Mouse (Mus musculus): ENCODE results near the gene Fam227a. TPM values are rescaled to one million over a fixed set of nuclear protein-coding genes. Genes with fewer than 3 reads are reported as not detected.
A peak's percentile ranks its signal among the peaks of the same experiment; 100 is the strongest.

The Fam227a gene
- polyA plus RNA-seq, 1 experiment from 2014 or later = 3.3 TPM

- ATAC-seq (replicated peaks; ENCODE audit: insufficient number of reproducible peaks, low FRiP score, low TSS enrichment, low read depth) (no peak), DNase-seq (ENCODE audit: low spot score) (no peak)
- Histone ChIP-seq H3K9ac (replicated peaks; ENCODE audit: low read length) (no peak overlapping the region), H3K4me2 (ENCODE audit: low read depth, low read length) (no peak overlapping the region), H3K27ac (replicated peaks; ENCODE audit: low read depth, low read length) (no peak overlapping the region), H3K4me1 (ENCODE audit: control insufficient read depth, insufficient read depth, low read length) (no peaks in the 10 kb centered on the region), H3K36me3 (replicated peaks; ENCODE audit: control insufficient read depth, insufficient read depth, low read depth, low read length) (no peaks in the 10 kb centered on the region), H3K9me3 (replicated peaks; ENCODE audit: control insufficient read depth, low read length) (no peaks in the 10 kb centered on the region), H3K27me3 (ENCODE audit: control insufficient read depth, insufficient read depth, low read length) (no peaks in the 10 kb centered on the region; the same call in 1 of the 2 replicates), H3K4me3 (ENCODE audit: low read depth, low read length) (no peak overlapping the region)
- 93% methylated on average over 12 of the region's 12 CpGs for WGBS
Observed at GRCm38 (mm10) chr15:79606161-79606560, 52.6 kb downstream of the Fam227a start.

GRCm38 (mm10) chr15:79604990-79605665 lies 53.6 kb downstream of the Fam227a start, which contains the start of gene Dmc1:
TSS of gene Dmc1 (minus strand) at chr15:79605109.
- no peaks in the 10 kb centered on the region; the same call in 1 of the 2 replicates for H3K27me3 ChIP-seq (ENCODE audit: control insufficient read depth, insufficient read depth, low read length)
- no peak within 1 kb of the TSS for H3K9ac ChIP-seq (replicated peaks; ENCODE audit: low read length)
- peak within 1 kb of the TSS; percentile 5 for H3K4me3 ChIP-seq (ENCODE audit: low read depth, low read length)
- H3K27ac ChIP-seq (replicated peaks; ENCODE audit: low read depth, low read length) = no peak within 1 kb of the TSS
- DNase-seq (ENCODE audit: low spot score) (peak; percentile 47), ATAC-seq (replicated peaks; ENCODE audit: insufficient number of reproducible peaks, low FRiP score, low TSS enrichment, low read depth) (no peak; the same call in 1 of the 2 replicates)
- no peaks in the 10 kb centered on the region for H3K36me3 ChIP-seq (replicated peaks; ENCODE audit: control insufficient read depth, insufficient read depth, low read depth, low read length)
- no peaks in the 10 kb centered on the region for H3K9me3 ChIP-seq (replicated peaks; ENCODE audit: control insufficient read depth, low read length)
- WGBS = 9% methylated on average over 37 of the region's 37 CpGs
- H3K4me2 ChIP-seq (ENCODE audit: low read depth, low read length) = peak within 1 kb of the TSS; percentile 5; the same call in 1 of the 2 replicates
- H3K4me1 ChIP-seq (ENCODE audit: control insufficient read depth, insufficient read depth, low read length) = no peaks in the 10 kb centered on the region

GRCm38 (mm10) chr15:79600176-79600575 lies 58.6 kb downstream of the Fam227a start:
- no peaks in the 10 kb centered on the region for H3K9me3 ChIP-seq (replicated peaks; ENCODE audit: control insufficient read depth, low read length)
- H3K4me2 ChIP-seq (ENCODE audit: low read depth, low read length) = no peak overlapping the region
- H3K27ac ChIP-seq (replicated peaks; ENCODE audit: low read depth, low read length) = no peak overlapping the region
- no peak overlapping the region for H3K9ac ChIP-seq (replicated peaks; ENCODE audit: low read length)
- no peaks in the 10 kb centered on the region for H3K4me1 ChIP-seq (ENCODE audit: control insufficient read depth, insufficient read depth, low read length)
- H3K27me3 ChIP-seq (ENCODE audit: control insufficient read depth, insufficient read depth, low read length) = no peaks in the 10 kb centered on the region; the same call in 1 of the 2 replicates
- H3K36me3 ChIP-seq (replicated peaks; ENCODE audit: control insufficient read depth, insufficient read depth, low read depth, low read length) = no peaks in the 10 kb centered on the region
- WGBS = 88% methylated on average over 2 of the region's 2 CpGs
- DNase-seq (ENCODE audit: low spot score) (no peak), ATAC-seq (replicated peaks; ENCODE audit: insufficient number of reproducible peaks, low FRiP score, low TSS enrichment, low read depth) (no peak)
- H3K4me3 ChIP-seq (ENCODE audit: low read depth, low read length) = no peak overlapping the region

- Histone ChIP-seq H3K4me3 (ENCODE audit: low read depth, low read length) (no peak overlapping the region), H3K9ac (replicated peaks; ENCODE audit: low read length) (no peak overlapping the region), H3K4me1 (ENCODE audit: control insufficient read depth, insufficient read depth, low read length) (no peaks in the 10 kb centered on the region), H3K36me3 (replicated peaks; ENCODE audit: control insufficient read depth, insufficient read depth, low read depth, low read length) (no peaks in the 10 kb centered on the region), H3K27ac (replicated peaks; ENCODE audit: low read depth, low read length) (no peak overlapping the region), H3K9me3 (replicated peaks; ENCODE audit: control insufficient read depth, low read length) (no peaks in the 10 kb centered on the region), H3K4me2 (ENCODE audit: low read depth, low read length) (no peak overlapping the region), H3K27me3 (ENCODE audit: control insufficient read depth, insufficient read depth, low read length) (no peaks in the 10 kb centered on the region)
- no peak for ATAC-seq (replicated peaks; ENCODE audit: insufficient number of reproducible peaks, low FRiP score, low TSS enrichment, low read depth)
- 83% methylated on average over 1 of the region's 1 CpGs for WGBS
- DNase-seq (ENCODE audit: low spot score) = no peak
Observed at GRCm38 (mm10) chr15:79598715-79599114, 60.0 kb downstream of the Fam227a start.

- no peak for ATAC-seq (replicated peaks; ENCODE audit: insufficient number of reproducible peaks, low FRiP score, low TSS enrichment, low read depth)
- WGBS = 64% methylated on average over 1 of the region's 1 CpGs
Observed at GRCm38 (mm10) chr15:79581581-79581980, 77.2 kb downstream of the Fam227a start.

DNA sequence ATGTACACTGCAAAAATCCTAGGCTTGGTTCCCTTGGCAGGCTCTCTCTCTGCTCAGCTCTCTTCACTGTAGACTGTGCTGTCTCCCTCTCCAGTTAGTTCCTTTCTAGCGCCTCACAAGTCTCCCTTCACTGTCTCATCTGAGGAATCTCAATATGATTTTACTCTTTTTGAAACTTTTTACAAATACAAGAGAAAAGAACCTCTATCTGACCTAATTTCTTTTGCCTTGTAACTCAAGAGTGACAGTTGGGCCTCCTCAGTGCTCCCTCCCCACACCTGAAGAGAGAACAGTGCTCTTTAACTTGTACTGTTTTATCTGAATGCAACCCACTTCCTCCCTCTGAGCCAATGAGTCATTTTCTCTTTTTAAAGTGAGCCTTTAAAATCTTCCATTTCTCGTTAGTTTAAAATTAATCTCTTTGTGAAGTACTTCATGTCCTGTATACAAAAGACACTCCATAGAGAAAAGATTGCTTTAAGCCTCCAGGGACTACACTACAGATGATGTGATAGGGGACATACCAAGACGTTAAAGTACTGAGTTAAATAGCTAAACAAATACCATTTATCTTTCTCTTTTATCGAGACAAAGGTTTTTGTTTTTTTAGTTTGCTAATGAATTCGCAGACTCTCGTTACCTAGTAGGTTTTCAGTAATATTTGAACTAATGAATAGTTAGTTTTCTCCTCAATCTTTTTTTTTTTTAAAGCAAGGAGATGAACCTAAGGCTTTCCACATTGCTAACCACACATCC lies 80.9 kb downstream of the Fam227a start:
- no peak for DNase-seq (ENCODE audit: low spot score)
- H3K9ac ChIP-seq (replicated peaks; ENCODE audit: low read length) = no peak overlapping the region
- ATAC-seq (replicated peaks; ENCODE audit: insufficient number of reproducible peaks, low FRiP score, low TSS enrichment, low read depth) = no peak
- H3K4me2 ChIP-seq (ENCODE audit: low read depth, low read length) = no peak overlapping the region
- H3K36me3 ChIP-seq (replicated peaks; ENCODE audit: control insufficient read depth, insufficient read depth, low read depth, low read length) = no peaks in the 10 kb centered on the region
- H3K4me3 ChIP-seq (ENCODE audit: low read depth, low read length) = no peak overlapping the region
- H3K4me1 ChIP-seq (ENCODE audit: control insufficient read depth, insufficient read depth, low read length) = no peaks in the 10 kb centered on the region
- 76% methylated on average over 6 of the region's 6 CpGs for WGBS
- H3K27me3 ChIP-seq (ENCODE audit: control insufficient read depth, insufficient read depth, low read length) = no peaks in the 10 kb centered on the region
- no peak overlapping the region for H3K27ac ChIP-seq (replicated peaks; ENCODE audit: low read depth, low read length)
- no peaks in the 10 kb centered on the region for H3K9me3 ChIP-seq (replicated peaks; ENCODE audit: control insufficient read depth, low read length)

More at GRCm38 (mm10) chr15:79581581-79581980, 77.2 kb downstream of the Fam227a start:
- H3K9me3 ChIP-seq (replicated peaks; ENCODE audit: control insufficient read depth, low read length) = no peaks in the 10 kb centered on the region
- no peak overlapping the region for H3K4me3 ChIP-seq (ENCODE audit: low read depth, low read length)
- H3K36me3 ChIP-seq (replicated peaks; ENCODE audit: control insufficient read depth, insufficient read depth, low read depth, low read length) = no peaks in the 10 kb centered on the region
- H3K9ac ChIP-seq (replicated peaks; ENCODE audit: low read length) = no peak overlapping the region
- no peaks in the 10 kb centered on the region for H3K4me1 ChIP-seq (ENCODE audit: control insufficient read depth, insufficient read depth, low read length)
- H3K27me3 ChIP-seq (ENCODE audit: control insufficient read depth, insufficient read depth, low read length) = no peaks in the 10 kb centered on the region
- H3K4me2 ChIP-seq (ENCODE audit: low read depth, low read length) = no peak overlapping the region
- no peak overlapping the region for H3K27ac ChIP-seq (replicated peaks; ENCODE audit: low read depth, low read length)
- DNase-seq (ENCODE audit: low spot score) = no peak

DNA sequence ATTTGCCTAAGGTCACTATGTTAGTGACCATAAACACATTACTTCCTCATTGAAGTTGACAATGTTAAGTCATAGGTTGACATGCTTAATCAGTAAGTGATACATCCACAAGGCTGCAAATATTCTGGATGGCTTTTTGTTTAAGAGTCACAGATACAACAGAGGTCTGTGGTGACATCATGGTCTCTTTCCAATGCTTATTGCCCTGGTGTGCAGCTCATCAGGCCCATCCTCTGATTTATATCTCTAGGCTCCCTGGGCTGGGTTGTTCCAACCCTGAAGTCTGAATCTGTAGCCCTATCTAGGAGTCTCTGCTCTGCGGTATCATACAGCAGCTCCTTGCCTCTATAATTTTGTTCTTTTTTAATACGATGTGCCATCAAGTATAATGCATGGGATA lies 81.8 kb downstream of the Fam227a start:
- Histone ChIP-seq H3K27me3 (ENCODE audit: control insufficient read depth, insufficient read depth, low read length) (no peaks in the 10 kb centered on the region), H3K4me2 (ENCODE audit: low read depth, low read length) (no peak overlapping the region), H3K27ac (replicated peaks; ENCODE audit: low read depth, low read length) (no peak overlapping the region), H3K4me3 (ENCODE audit: low read depth, low read length) (no peak overlapping the region), H3K9me3 (replicated peaks; ENCODE audit: control insufficient read depth, low read length) (no peaks in the 10 kb centered on the region), H3K9ac (replicated peaks; ENCODE audit: low read length) (no peak overlapping the region), H3K4me1 (ENCODE audit: control insufficient read depth, insufficient read depth, low read length) (no peaks in the 10 kb centered on the region), H3K36me3 (replicated peaks; ENCODE audit: control insufficient read depth, insufficient read depth, low read depth, low read length) (no peaks in the 10 kb centered on the region)
- ATAC-seq (replicated peaks; ENCODE audit: insufficient number of reproducible peaks, low FRiP score, low TSS enrichment, low read depth) (no peak), DNase-seq (ENCODE audit: low spot score) (no peak)
- WGBS = 92% methylated on average over 2 of the region's 2 CpGs
